ENCODE assay signal across 26 mouse cellular contexts in genomic region chr2:102700695-102701094, GRCm38 (mm10). TPM values are rescaled to one million over a fixed set of nuclear protein-coding genes. Genes with fewer than 3 reads are reported as not detected.
DNase-seq lines count a peak whose midpoint lies in the region; ATAC-seq and TF ChIP-seq lines count a peak whose summit lies in the region.
"Had no signal": no experiment of that assay in that cellular context is flagged by ENCODE, and none has a peak within 500 bp of the region (broad histone marks: within the 10 kb centered on the region; RNA-seq: fewer than 3 reads in every experiment).

No protein-coding gene starts in this region.

- H3K4me2 ChIP-seq in neural tube, embryonic 15.5 days = no peak overlapping the region
- H3K4me2 ChIP-seq: forebrain, embryonic 13.5 days; heart, embryonic 13.5 days; hindbrain, embryonic 12.5 days; hindbrain, embryonic 15.5 days had no signal

- DNase-seq in heart, adult 11 months = peak; percentile 64
- no peak for DNase-seq in heart, postnatal 25 days (ENCODE audit: low spot score)
- DNase-seq in cerebellum, adult 8-10 months = no peak
- DNase-seq: adrenal gland, adult 8-10 months; adrenal gland, postnatal 36 days; B cell, adult 2 months; cerebellum, adult 11-12 months; cerebellum, adult 9-10 months; cerebellum, postnatal 14 days; gastrocnemius, adult 2 months; gastrocnemius, postnatal 14 days; heart, adult 2 months; heart, postnatal 14 days had no signal

- no peak for TF ChIP-seq CTCF in bone marrow macrophage, adult 2 months (IDR thresholded peaks at IDR 0.05; ENCODE audit: low read depth, low read length)

- no peak for TF ChIP-seq POLR2A in bone marrow macrophage, adult 2 months (IDR thresholded peaks at IDR 0.05; ENCODE audit: borderline replicate concordance, low read depth, low read length)

- peaks cover 21% of the 10 kb centered on the region for H3K4me1 ChIP-seq in bone marrow macrophage, adult 2 months (ENCODE audit: control insufficient read depth, insufficient read depth, low read length)
- 0 out of 2 replicates have a peak, but pooled peaks cover 5% of the 10 kb centered on the region for H3K4me1 ChIP-seq in neural tube, embryonic 15.5 days
- H3K4me1 ChIP-seq: forebrain, embryonic 10.5 days; forebrain, embryonic 13.5 days; heart, embryonic 10.5 days; heart, embryonic 13.5 days; hindbrain, embryonic 12.5 days; hindbrain, embryonic 15.5 days had no signal

- H3K9me3 ChIP-seq in neural tube, embryonic 15.5 days (replicated peaks) = no peaks in the 10 kb centered on the region
- H3K9me3 ChIP-seq: forebrain, embryonic 10.5 days; forebrain, embryonic 13.5 days; heart, embryonic 10.5 days; heart, embryonic 13.5 days; hindbrain, embryonic 12.5 days; hindbrain, embryonic 15.5 days had no signal

- H3K27me3 ChIP-seq in neural tube, embryonic 15.5 days (replicated peaks) = no peaks in the 10 kb centered on the region
- H3K27me3 ChIP-seq: forebrain, embryonic 13.5 days; heart, embryonic 13.5 days; hindbrain, embryonic 12.5 days; hindbrain, embryonic 15.5 days had no signal

- H3K79me2 ChIP-seq in macrophage (ENCODE audit: inconsistent target) = no peaks in the 10 kb centered on the region

- intact Hi-C loops in heart, postnatal 25 days (cut with DNase I) = no loop called here

- no peak for ATAC-seq in neural tube, embryonic 15.5 days (ENCODE audit: low FRiP score)
- ATAC-seq: forebrain, embryonic 13.5 days; forebrain, embryonic 16.5 days; intestine, postnatal 0 days had no signal

- whole genome bisulfite sequencing in macrophage (ENCODE audit: missing documents) = 82% methylated on average over 2 of the region's 2 CpGs
- 97% methylated on average over 2 of the region's 2 CpGs for WGBS in neural tube, embryonic 15.5 days

- H3K27ac ChIP-seq in bone marrow macrophage, adult 2 months (ENCODE audit: insufficient read depth, low read depth, low read length) = peak overlapping the region; percentile 37
- peak overlapping the region; percentile 33 for H3K27ac ChIP-seq in macrophage
- no peak overlapping the region for H3K27ac ChIP-seq in neural tube, embryonic 15.5 days (replicated peaks)
- H3K27ac ChIP-seq: forebrain, embryonic 10.5 days; forebrain, embryonic 13.5 days; gastrocnemius, adult 2 months; heart, adult 2 months; heart, embryonic 10.5 days; heart, embryonic 13.5 days; hindbrain, embryonic 12.5 days; hindbrain, embryonic 15.5 days had no signal

- H3K36me3 ChIP-seq in macrophage (ENCODE audit: inconsistent target) = no peaks in the 10 kb centered on the region
- no peaks in the 10 kb centered on the region for H3K36me3 ChIP-seq in neural tube, embryonic 15.5 days
- H3K36me3 ChIP-seq: forebrain, embryonic 10.5 days; heart, embryonic 10.5 days; heart, embryonic 13.5 days; hindbrain, embryonic 12.5 days; hindbrain, embryonic 15.5 days had no signal

- no peak overlapping the region for H3K9ac ChIP-seq in neural tube, embryonic 15.5 days (replicated peaks)
- H3K9ac ChIP-seq: forebrain, embryonic 13.5 days; heart, embryonic 13.5 days; hindbrain, embryonic 12.5 days; hindbrain, embryonic 15.5 days had no signal

- no peak overlapping the region for H3K4me3 ChIP-seq in bone marrow macrophage, adult 2 months (ENCODE audit: insufficient read depth, low read length)
- no peak overlapping the region for H3K4me3 ChIP-seq in macrophage (ENCODE audit: inconsistent target)
- no peak overlapping the region for H3K4me3 ChIP-seq in neural tube, embryonic 15.5 days (replicated peaks)
- H3K4me3 ChIP-seq: forebrain, embryonic 10.5 days; forebrain, embryonic 13.5 days; gastrocnemius, adult 2 months; heart, adult 2 months; heart, embryonic 10.5 days; heart, embryonic 13.5 days; hindbrain, embryonic 12.5 days; hindbrain, embryonic 15.5 days had no signal

RNA-seq across cellular contexts. Expression of gene Slc1a2, which starts 42.2 kb away (rescaled TPM):
- under 1 TPM; 0.05 to 0.06 TPM for total RNA-seq in heart, postnatal 25 days (2021)
- 5.7 TPM in 1 of 2 replicates, not detected in the other for polyA plus RNA-seq in bone marrow macrophage, adult 2 months (2012; ENCODE audit: insufficient read depth, insufficient read length, missing spikeins)
- 1 to 10 TPM in 2 of 26 experiments, under 1 TPM in 10, not detected in 14; 0.06 to 1.8 (median 0.19) TPM for total RNA-seq in macrophage (2018; cell fraction: chromatin; rRNA removed)
- total RNA-seq in macrophage (2018; cell fraction: cytosol; rRNA removed) = 1 to 10 TPM in 1 of 26 experiments, under 1 TPM in 23, not detected in 2; 0.04 to 1.2 (median 0.30) TPM
- total RNA-seq in macrophage (2018; cell fraction: nucleus; rRNA removed) = 1 to 10 TPM in 2 of 26 experiments, under 1 TPM in 14, not detected in 10; 0.06 to 1.1 (median 0.46) TPM
- 0.03 to 0.42 TPM (median 0.07 TPM) in 3 replicates for polyA plus RNA-seq in macrophage (2018)
- polyA plus RNA-seq in neural tube, embryonic 15.5 days (2015; fragmentation: Nextera tagmentation; extraction: Ambion mirVana) = 19.6 and 22.3 TPM in 2 replicates
- total RNA-seq: hematopoietic stem cell, adult 5-6 weeks; MEL had no signal
